Mouse (Mus musculus) liver, embryonic 14.5 days (tissue): ENCODE data around the gene Wdr74.

ENCODE experiments used
- CTCF ChIP-seq: IDR thresholded peaks from 2 replicates; pipeline ENCODE4 v1.5.1; 2016; ENCODE audit warnings: antibody characterized with exemption, low read depth, control low read depth
- EP300 ChIP-seq: IDR thresholded peaks from 2 replicates; pipeline ENCODE4 v1.6.1; 2016; ENCODE audit warnings: antibody characterized with exemption, low read depth

GRCm38 (mm10) chr19:8765562-8765961, 29.9 kb downstream of the Wdr74 start:
- TF ChIP-seq CTCF (no peak), EP300 (no peak)
